Mouse (Mus musculus) spleen, postnatal 14 days (tissue): ENCODE results near the gene Pum1.

ENCODE experiments used
- DNase-seq, 2 experiments: peaks; one replicate each; pipeline ENCODE4 v3.0.0; 2021 to 2022; ENCODE audit warnings: low spot score in 2 of 2

Gene Pum1

GRCm38 (mm10) chr4:130791811-130792375 is 128.8 kb downstream of the Pum1 start:
- DNase-seq: no peak

GRCm38 (mm10) chr4:130792376-130793179 is 129.5 kb downstream of the Pum1 start, which contains the start of gene Sdc3:
TSS of gene Sdc3 (plus strand) at chr4:130792537.
- no peak for DNase-seq

- DNase-seq: no peak
These were observed 130.0 kb downstream of the Pum1 start for GRCm38 (mm10) chr4:130793180-130793501.

- no peak for DNase-seq
These were observed 131.7 kb downstream of the Pum1 start for GRCm38 (mm10) chr4:130794771-130795170.

DNA sequence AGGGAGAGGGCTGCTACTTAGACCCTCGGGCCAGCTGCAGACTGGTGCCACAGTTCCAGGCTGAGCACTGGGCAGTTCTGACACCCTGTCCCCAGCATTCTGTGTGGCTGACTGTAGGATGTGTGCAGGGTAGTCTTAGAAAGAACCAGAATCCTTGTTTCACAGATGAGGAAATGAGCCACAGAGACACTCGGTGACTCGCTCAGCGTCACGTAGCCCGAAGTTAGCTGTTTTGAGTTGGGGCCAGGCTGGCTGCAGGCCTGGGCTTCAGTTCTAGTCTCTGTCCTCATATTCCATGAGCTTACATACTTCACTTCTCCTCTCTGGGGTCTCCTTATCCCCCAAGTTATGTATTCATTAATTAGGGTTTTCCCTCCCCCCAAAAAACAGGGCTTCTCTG is 132.8 kb downstream of the Pum1 start:
- DNase-seq: no peak

GRCm38 (mm10) chr4:130797201-130798051 is 134.3 kb downstream of the Pum1 start:
- DNase-seq: no peak

DNA sequence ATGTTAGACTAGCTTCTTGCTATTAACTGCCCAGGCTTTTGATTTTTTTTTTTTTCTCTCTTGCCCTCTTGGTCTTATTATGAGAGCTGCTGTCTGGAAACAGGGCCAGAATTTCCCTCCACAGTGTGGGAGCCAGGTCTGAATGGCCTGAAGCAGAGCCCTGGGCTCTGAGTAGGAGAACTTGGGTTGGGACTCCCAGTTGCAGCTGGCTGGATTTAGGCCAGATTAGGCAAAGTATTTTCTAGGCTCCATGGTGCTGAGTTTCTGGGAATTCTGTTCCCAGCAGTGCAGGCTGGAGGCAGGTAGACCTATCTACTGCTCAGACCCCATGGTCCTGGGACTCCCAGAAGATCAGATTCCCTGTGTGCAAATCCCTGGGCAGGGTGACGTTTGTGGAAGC is 135.3 kb downstream of the Pum1 start:
- no peak for DNase-seq

DNA sequence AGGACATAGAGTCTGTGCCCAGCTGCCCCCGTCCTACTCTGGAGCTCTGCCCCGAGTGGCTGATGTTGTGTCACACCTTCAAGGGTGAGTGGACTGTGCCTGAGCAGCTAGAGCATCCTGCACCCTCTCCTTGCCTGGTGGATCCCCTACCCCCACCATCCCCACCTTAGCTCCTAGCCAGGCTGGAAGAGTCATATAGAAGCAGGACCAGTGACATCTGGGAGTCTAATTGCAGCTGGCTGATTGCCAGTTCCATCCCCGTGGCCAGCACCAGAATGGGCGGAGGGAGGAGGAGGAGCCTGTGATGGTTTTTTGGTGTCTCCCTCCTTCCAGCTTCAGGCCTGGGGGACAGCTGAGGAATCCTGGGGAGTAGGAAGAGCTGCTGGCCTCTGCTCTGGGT is 136.0 kb downstream of the Pum1 start:
- no peak for DNase-seq

- no peak for DNase-seq
These were observed 136.5 kb downstream of the Pum1 start for GRCm38 (mm10) chr4:130799582-130799981.

GRCm38 (mm10) chr4:130800147-130800546 is 137.0 kb downstream of the Pum1 start:
- DNase-seq: no peak

DNA sequence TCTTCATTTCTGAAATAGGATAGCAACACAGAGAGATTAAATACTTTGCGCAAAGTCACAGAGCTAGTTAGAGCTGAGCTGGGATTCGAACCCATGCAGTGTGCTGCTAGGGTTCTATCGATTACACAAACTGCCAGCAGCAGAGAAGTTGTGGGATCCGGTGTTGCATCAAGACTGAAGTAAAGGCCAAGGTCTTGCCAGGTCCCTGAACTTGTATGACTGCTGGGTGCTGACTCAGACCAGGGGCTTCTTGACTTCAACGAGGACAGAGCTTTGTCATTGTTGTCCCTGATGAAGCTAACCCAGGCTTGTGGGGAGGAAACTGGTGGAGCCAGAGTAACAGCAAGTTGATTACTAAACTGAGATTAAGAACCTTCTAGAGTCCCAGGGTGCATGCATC is 138.1 kb downstream of the Pum1 start:
- DNase-seq: no peak

- no peak for DNase-seq
These were observed 138.7 kb downstream of the Pum1 start for GRCm38 (mm10) chr4:130801624-130802329.

DNA sequence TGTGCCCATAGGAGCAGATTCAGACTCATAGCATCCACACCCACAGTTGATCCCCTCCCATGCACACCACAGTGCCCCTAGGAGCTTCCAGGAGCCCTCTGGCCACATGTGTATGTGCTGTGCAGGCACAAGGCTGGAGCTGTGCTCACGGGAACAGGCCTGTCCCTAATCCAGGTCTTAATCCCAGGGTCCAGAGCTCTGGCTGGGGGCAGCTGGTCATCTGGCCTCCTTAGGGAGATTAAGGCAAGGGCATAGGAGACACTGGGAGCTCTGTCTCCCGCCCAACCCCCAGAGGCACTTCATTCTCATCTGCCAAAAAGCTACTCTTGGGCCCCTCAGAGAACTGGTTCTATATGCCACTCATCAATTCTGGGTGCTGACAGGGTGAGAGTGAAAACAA is 140.5 kb downstream of the Pum1 start:
- DNase-seq: no peak

- DNase-seq: no peak
These were observed 141.2 kb downstream of the Pum1 start for GRCm38 (mm10) chr4:130804292-130804691.

GRCm38 (mm10) chr4:130804771-130805361 is 141.7 kb downstream of the Pum1 start:
- DNase-seq: no peak

DNA sequence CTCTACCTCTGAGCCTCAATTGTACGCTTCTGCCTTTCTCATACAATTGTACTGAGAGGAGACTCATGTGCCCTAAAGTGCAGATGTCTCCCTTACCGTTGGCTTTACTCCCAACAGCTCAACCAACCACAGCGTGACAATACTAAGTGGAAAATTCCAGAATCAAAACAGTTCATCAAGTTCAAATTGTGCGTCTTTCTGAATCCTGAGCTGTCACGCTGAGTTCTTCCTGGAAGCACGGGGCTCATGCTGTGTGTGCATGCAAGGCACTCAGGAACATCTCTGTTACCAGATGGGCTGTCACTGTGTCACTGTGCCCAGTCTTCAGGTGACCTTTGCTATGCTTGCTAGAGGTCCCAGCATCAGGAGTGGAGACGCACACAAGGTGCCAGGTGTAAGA is 142.6 kb downstream of the Pum1 start:
- DNase-seq: no peak

GRCm38 (mm10) chr4:130806746-130807145 is 143.6 kb downstream of the Pum1 start:
- no peak for DNase-seq

GRCm38 (mm10) chr4:130809784-130810183 is 146.7 kb downstream of the Pum1 start:
- DNase-seq: no peak

GRCm38 (mm10) chr4:130810845-130811244 is 147.7 kb downstream of the Pum1 start:
- DNase-seq: no peak

DNA sequence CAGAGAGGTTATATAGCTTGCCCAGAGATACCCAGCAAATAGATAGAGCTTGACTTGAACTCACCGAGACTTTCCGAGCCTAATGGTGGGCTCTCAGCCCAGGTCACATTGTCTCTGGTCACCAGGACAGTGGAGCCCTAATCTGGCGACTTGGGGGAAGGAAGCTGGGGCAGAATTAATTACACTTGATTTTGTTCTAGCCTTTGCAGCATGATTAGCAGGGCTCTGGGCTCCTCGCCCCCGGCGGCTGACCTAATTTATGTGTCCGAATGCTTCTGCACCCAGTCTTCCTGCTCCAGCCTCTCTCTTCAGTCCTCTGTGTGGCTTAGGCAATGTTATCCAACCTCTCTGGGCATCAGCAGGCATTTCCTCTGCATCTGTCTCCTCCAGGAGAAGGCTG is 148.3 kb downstream of the Pum1 start:
- DNase-seq: no peak

GRCm38 (mm10) chr4:130813958-130814357 is 150.8 kb downstream of the Pum1 start:
- no peak for DNase-seq
